Mouse (Mus musculus): Measurements from ENCODE around the gene Mrpl53. TPM values are rescaled to one million over a fixed set of nuclear protein-coding genes. Genes with fewer than 3 reads are reported as not detected.

The Mrpl53 gene
- polyA plus RNA-seq, 1 experiment from 2014 or later = 123 TPM

DNA sequence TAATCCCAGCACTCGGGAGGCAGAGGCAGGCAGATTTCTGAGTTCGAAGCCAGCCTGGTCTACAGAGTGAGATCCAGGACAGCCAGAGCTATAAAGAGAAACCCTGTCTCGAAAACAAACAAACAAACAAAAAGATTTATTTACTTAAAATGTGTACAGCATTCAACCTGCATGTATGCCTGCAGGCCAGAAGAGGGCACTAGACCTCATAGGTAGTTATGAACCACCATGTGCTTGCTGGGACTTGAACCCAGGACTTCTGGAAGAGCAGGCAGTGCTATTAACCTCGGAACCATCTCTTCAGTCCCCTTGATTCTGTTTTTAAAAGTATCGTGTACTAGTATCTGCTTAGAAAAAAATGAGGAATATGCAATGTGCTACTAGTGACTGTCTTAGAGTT, 18.6 kb downstream of the Mrpl53 start:
- Histone ChIP-seq H3K4me2 (ENCODE audit: low read depth, low read length) (no peak overlapping the region), H3K9ac (ENCODE audit: low read length) (no peak overlapping the region), H3K27me3 (ENCODE audit: control insufficient read depth, insufficient read depth, low read length) (no peaks in the 10 kb centered on the region), H3K4me3 (replicated peaks; ENCODE audit: low read length) (no peak overlapping the region), H3K36me3 (ENCODE audit: control insufficient read depth, insufficient read depth, low read length) (no peaks in the 10 kb centered on the region), H3K4me1 (ENCODE audit: control insufficient read depth, insufficient read depth, low read length) (peaks cover 30% of the 10 kb centered on the region), H3K27ac (ENCODE audit: low read length) (no peak overlapping the region), H3K9me3 (replicated peaks; ENCODE audit: control insufficient read depth, low read length) (no peaks in the 10 kb centered on the region)
- 94% methylated on average over 5 of the region's 5 CpGs for WGBS
- no peak for ATAC-seq (ENCODE audit: insufficient read depth, low FRiP score)

DNA sequence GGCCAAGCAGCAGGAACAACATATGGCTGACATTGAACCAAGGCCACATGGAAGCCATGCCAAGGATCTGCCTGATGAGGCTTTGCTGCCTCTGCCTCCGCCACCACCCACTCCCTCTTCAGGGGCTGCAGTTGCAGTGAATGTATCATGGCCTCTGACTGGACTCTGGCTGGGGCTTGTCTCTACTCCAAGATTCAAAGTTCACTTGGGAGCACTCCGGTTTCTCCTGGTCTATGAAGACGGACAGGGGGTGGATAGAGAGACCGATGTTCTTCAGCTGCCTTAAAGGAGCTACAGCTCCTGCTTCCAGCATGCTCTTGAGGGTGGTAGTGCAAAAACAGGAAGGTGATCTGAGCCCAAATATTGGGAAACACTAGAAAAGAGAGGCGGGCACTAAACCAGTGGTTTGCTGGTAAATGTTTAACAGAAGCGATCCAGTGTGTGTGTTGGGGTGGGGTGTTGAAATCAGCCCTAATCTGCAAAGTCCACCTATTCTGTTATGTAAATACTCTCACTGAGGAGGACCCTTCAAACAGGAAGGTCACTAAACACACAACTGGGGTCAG, 22.7 kb downstream of the Mrpl53 start:
- ATAC-seq (ENCODE audit: insufficient read depth, low FRiP score) = peak; percentile 59; the same call in 1 of the 2 replicates
- Histone ChIP-seq H3K4me2 (ENCODE audit: low read depth, low read length) (peak overlapping the region; percentile 25), H3K9me3 (replicated peaks; ENCODE audit: control insufficient read depth, low read length) (no peaks in the 10 kb centered on the region), H3K27ac (ENCODE audit: low read length) (peak overlapping the region; percentile 82), H3K36me3 (ENCODE audit: control insufficient read depth, insufficient read depth, low read length) (no peaks in the 10 kb centered on the region), H3K27me3 (ENCODE audit: control insufficient read depth, insufficient read depth, low read length) (no peaks in the 10 kb centered on the region), H3K9ac (ENCODE audit: low read length) (peak overlapping the region; percentile 34; the same call in 1 of the 2 replicates), H3K4me1 (ENCODE audit: control insufficient read depth, insufficient read depth, low read length) (peaks cover 20% of the 10 kb centered on the region), H3K4me3 (replicated peaks; ENCODE audit: low read length) (no peak overlapping the region)
- WGBS = 38% methylated on average over 6 of the region's 6 CpGs

DNA sequence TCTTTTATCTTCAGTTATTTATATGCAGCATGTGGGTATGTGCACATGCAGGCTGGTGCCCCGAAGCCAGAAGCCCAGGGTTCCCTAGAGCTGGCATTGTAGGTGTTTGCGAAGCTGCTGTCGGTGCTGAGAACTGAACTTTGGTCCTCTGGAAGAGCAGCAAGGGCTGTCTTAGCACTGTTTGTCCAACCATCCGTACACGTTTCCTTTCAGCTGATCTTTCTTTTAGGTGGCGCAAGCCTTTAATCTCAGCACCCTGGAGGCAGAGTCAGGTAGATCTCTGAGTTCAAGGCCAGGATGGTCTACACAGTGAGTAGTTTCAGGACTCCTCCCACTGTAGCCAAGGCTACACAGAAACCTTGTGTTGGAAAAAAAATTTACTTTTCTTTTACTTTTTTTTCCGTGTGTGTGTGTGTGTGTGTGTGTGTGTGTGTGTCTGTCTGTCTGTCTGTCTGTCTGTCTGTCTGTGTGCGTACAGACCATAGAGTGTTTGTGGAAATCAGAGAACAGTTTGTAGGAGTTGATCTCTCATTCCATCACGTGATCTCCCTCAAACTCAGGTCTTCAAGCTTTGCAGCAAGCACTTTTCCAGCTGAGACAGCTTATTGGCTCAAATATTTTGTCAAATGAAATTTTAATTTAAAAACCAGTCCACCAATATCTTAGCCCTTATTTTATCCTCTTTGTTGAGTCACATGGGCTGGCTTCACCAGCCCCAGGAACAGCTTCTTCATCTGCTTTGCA, 23.5 kb downstream of the Mrpl53 start:
- no peak for ATAC-seq (ENCODE audit: insufficient read depth, low FRiP score)
- peak overlapping the region; percentile 82 for H3K27ac ChIP-seq (ENCODE audit: low read length)
- H3K4me3 ChIP-seq (replicated peaks; ENCODE audit: low read length) = no peak overlapping the region
- H3K4me2 ChIP-seq (ENCODE audit: low read depth, low read length) = peak overlapping the region; percentile 6; the same call in 1 of the 2 replicates
- H3K36me3 ChIP-seq (ENCODE audit: control insufficient read depth, insufficient read depth, low read length) = no peaks in the 10 kb centered on the region
- H3K9ac ChIP-seq (ENCODE audit: low read length) = no peak overlapping the region
- WGBS = 68% methylated on average over 9 of the region's 9 CpGs
- no peaks in the 10 kb centered on the region for H3K27me3 ChIP-seq (ENCODE audit: control insufficient read depth, insufficient read depth, low read length)
- H3K9me3 ChIP-seq (replicated peaks; ENCODE audit: control insufficient read depth, low read length) = no peaks in the 10 kb centered on the region
- peaks cover 20% of the 10 kb centered on the region for H3K4me1 ChIP-seq (ENCODE audit: control insufficient read depth, insufficient read depth, low read length)

DNA sequence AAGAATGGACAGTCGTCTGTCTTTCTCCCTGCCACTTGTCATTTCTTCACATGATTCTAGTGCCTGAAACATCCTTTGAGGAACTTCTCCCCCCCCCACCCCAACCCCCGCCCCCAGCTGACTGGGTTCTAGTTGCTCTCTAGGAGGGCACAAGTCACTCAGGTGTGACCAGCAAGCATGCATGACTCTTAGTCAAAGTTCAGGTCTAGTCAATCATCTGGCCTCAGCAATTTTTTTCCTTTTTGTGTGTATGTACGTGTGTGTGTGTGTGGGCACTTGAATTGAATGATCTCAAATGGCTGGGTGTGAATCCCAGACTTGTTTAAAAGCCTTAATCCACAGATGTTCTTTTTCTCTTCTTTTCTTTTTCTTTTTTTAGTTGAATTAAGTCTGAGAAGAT, 25.4 kb downstream of the Mrpl53 start:
- no peaks in the 10 kb centered on the region for H3K36me3 ChIP-seq (ENCODE audit: control insufficient read depth, insufficient read depth, low read length)
- no peak overlapping the region for H3K4me2 ChIP-seq (ENCODE audit: low read depth, low read length)
- peaks cover 35% of the 10 kb centered on the region for H3K4me1 ChIP-seq (ENCODE audit: control insufficient read depth, insufficient read depth, low read length)
- no peak overlapping the region for H3K9ac ChIP-seq (ENCODE audit: low read length)
- 0 out of 2 replicates have a peak overlapping the region, but pooled peaks have one; percentile 99 for H3K27ac ChIP-seq (ENCODE audit: low read length)
- WGBS = 60% methylated on average over 3 of the region's 3 CpGs
- no peaks in the 10 kb centered on the region for H3K9me3 ChIP-seq (replicated peaks; ENCODE audit: control insufficient read depth, low read length)
- no peak overlapping the region for H3K4me3 ChIP-seq (replicated peaks; ENCODE audit: low read length)
- no peak for ATAC-seq (ENCODE audit: insufficient read depth, low FRiP score)
- H3K27me3 ChIP-seq (ENCODE audit: control insufficient read depth, insufficient read depth, low read length) = no peaks in the 10 kb centered on the region

DNA sequence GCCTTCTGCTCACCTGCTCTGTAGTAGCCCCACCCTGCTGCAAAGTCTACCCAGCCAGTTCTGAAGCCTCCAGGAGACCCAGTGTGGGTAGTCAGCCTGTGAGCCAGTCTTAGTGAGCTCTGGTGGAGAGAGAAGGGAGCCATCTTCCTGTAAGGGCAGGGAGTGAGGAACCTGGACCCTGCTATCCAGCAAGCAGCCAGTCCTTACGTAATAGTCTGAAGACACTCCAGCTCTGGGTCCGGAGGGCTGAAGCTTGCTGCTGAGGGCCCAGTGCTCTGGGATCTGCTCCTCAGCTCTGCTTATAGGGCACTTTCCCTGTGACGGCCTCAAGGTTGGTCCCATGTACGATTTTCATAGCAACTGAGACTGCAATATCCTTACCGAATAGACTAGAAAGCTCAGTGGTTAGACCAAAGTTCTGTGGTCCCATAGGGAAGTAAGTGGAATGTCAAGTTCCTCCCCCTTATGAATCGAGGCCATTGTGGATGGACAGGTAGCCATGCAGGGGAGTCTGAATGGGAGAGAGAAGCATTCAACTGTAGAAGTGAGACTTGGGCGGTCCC, 26.2 kb downstream of the Mrpl53 start, which contains the start of gene Rtkn:
Rtkn (plus strand) TSS at position 513 of the 563 bp plus-strand sequence.
- Histone ChIP-seq H3K4me1 (ENCODE audit: control insufficient read depth, insufficient read depth, low read length) (peaks cover 35% of the 10 kb centered on the region), H3K4me3 (replicated peaks; ENCODE audit: low read length) (peak within 1 kb of the TSS; percentile 54), H3K4me2 (ENCODE audit: low read depth, low read length) (peak within 1 kb of the TSS; percentile 66), H3K27ac (ENCODE audit: low read length) (peak within 1 kb of the TSS; percentile 99), H3K9me3 (replicated peaks; ENCODE audit: control insufficient read depth, low read length) (no peaks in the 10 kb centered on the region), H3K27me3 (ENCODE audit: control insufficient read depth, insufficient read depth, low read length) (no peaks in the 10 kb centered on the region), H3K36me3 (ENCODE audit: control insufficient read depth, insufficient read depth, low read length) (no peaks in the 10 kb centered on the region), H3K9ac (ENCODE audit: low read length) (peak within 1 kb of the TSS; percentile 85)
- WGBS = 64% methylated on average over 7 of the region's 7 CpGs
- ATAC-seq (ENCODE audit: insufficient read depth, low FRiP score) = no peak

DNA sequence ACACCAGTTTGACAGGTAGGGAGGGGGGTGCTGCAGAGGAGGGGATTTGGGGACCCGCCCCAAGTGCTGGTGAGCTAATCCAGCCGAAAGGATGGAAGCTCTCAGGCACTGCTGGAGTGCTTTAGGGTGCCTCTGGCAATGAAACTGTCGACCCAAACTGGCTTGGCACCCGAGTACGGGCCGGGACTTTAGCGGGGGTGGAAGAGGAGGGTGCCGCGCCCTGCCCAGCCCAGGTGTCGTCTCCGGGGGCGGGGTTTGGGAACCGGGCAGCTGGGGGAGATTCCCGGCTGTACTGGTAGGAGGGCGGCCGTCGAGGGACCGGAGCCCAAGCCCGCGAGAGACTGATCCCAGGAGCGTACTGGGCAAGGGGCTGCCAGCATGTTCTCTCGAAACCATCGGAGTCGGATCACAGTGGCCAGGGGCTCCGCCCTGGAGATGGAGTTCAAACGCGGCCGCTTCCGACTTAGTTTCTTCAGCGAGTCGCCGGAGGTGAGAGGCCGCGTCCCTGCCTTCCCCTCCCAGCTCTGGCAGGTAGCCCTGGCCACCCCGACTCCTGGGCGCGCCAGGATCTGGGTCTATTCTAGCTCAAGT, 26.8 kb downstream of the Mrpl53 start:
- H3K9me3 ChIP-seq (replicated peaks; ENCODE audit: control insufficient read depth, low read length) = no peaks in the 10 kb centered on the region
- no peaks in the 10 kb centered on the region for H3K27me3 ChIP-seq (ENCODE audit: control insufficient read depth, insufficient read depth, low read length)
- peak overlapping the region; percentile 54 for H3K4me3 ChIP-seq (replicated peaks; ENCODE audit: low read length)
- peak overlapping the region; percentile 99 for H3K27ac ChIP-seq (ENCODE audit: low read length)
- H3K4me2 ChIP-seq (ENCODE audit: low read depth, low read length) = peak overlapping the region; percentile 66
- H3K9ac ChIP-seq (ENCODE audit: low read length) = peak overlapping the region; percentile 85
- ATAC-seq (ENCODE audit: insufficient read depth, low FRiP score) = peak; percentile 4; the same call in 1 of the 2 replicates
- no peaks in the 10 kb centered on the region for H3K36me3 ChIP-seq (ENCODE audit: control insufficient read depth, insufficient read depth, low read length)
- peaks cover 35% of the 10 kb centered on the region for H3K4me1 ChIP-seq (ENCODE audit: control insufficient read depth, insufficient read depth, low read length)
- 4% methylated on average over 37 of the region's 37 CpGs for WGBS

DNA sequence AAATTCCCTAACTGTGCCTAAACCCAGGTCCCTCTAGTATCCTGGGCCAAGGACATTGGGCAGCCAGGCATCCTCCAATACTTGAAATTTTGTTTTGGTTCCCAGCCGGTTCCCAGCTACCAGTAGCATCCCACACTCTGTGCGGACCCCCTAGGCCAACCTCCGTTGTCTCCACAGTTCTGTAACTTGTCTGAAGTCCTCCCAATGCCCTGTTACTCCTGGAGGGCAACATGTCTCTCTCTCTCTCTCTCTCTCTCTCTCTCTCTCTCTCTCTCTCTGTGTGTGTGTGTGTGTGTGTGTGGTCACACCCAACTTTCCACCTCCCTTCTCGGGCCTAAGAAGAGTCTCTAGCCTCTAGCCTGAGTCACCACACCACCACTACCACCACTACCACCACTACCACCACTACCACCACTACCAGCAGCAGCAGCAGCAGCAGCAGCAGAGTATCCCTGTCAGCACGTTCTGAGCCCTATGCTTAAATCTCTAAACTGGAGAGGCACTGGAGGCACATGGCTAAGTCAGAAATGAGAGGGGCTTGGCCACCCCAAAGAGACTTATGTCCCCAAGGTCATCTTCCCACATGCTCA, 27.5 kb downstream of the Mrpl53 start:
- no peak for ATAC-seq (ENCODE audit: insufficient read depth, low FRiP score)
- Histone ChIP-seq H3K9me3 (replicated peaks; ENCODE audit: control insufficient read depth, low read length) (no peaks in the 10 kb centered on the region), H3K4me1 (ENCODE audit: control insufficient read depth, insufficient read depth, low read length) (peaks cover 29% of the 10 kb centered on the region), H3K27ac (ENCODE audit: low read length) (peak overlapping the region; percentile 99), H3K4me3 (replicated peaks; ENCODE audit: low read length) (peak overlapping the region; percentile 54), H3K4me2 (ENCODE audit: low read depth, low read length) (peak overlapping the region; percentile 66), H3K9ac (ENCODE audit: low read length) (peak overlapping the region; percentile 85), H3K27me3 (ENCODE audit: control insufficient read depth, insufficient read depth, low read length) (no peaks in the 10 kb centered on the region), H3K36me3 (ENCODE audit: control insufficient read depth, insufficient read depth, low read length) (no peaks in the 10 kb centered on the region)
- WGBS = 17% methylated on average over 5 of the region's 5 CpGs

DNA sequence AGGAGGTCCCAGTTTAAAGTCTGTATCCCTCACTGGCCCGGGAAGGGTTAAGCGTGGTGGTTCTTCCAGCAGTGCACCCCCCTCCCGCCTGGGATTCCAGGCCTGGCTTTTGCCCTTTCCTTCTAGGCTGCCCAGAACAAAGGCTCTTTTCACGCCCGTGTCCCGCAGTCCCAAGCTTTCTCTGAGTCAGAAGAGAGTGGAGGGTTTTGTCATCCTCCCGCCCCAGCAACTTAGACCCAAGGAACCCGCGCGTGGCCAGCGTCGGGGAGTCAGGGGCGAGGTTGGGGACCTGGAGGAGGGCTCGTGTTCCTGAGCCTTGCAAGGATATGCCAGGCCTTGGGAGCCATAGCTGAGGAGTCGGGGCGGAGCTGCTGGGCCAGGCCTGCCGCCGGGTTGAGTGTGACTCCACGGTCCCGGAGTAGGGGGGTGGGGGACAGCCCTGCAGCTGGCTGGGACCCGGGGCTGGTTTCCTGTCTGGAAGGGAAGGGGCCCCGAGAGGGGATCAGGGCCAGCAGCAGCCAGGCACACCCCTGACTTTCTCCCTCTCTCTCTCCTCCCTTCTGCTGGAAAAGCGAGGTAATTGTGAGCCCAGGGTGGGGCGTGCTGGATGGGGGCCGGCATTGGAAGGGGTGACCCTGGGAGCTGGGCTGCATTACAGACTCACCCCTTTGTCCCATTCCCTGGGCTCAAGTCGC, 28.2 kb downstream of the Mrpl53 start:
- Histone ChIP-seq H3K27me3 (ENCODE audit: control insufficient read depth, insufficient read depth, low read length) (no peaks in the 10 kb centered on the region), H3K36me3 (ENCODE audit: control insufficient read depth, insufficient read depth, low read length) (no peaks in the 10 kb centered on the region), H3K27ac (ENCODE audit: low read length) (peak overlapping the region; percentile 99), H3K4me1 (ENCODE audit: control insufficient read depth, insufficient read depth, low read length) (peaks cover 31% of the 10 kb centered on the region), H3K4me3 (replicated peaks; ENCODE audit: low read length) (peak overlapping the region; percentile 54), H3K4me2 (ENCODE audit: low read depth, low read length) (peak overlapping the region; percentile 66), H3K9me3 (replicated peaks; ENCODE audit: control insufficient read depth, low read length) (no peaks in the 10 kb centered on the region), H3K9ac (ENCODE audit: low read length) (peak overlapping the region; percentile 85)
- under 1% methylated on average over 26 of the region's 26 CpGs for WGBS
- peak; percentile 84 for ATAC-seq (ENCODE audit: insufficient read depth, low FRiP score)
